Mouse (Mus musculus) heart, postnatal 25 days (tissue): ENCODE results near the gene Stxbp2. TPM values are rescaled to one million over a fixed set of nuclear protein-coding genes. Genes with fewer than 3 reads are reported as not detected.

Experiments
- DNase-seq: peaks from one replicate; pipeline ENCODE4 v3.0.0; 2022; ENCODE audit warnings: low spot score
- intact Hi-C: fragments of 180-260 bp; cut with DNase I; formaldehyde crosslinking; loops from one replicate; pipeline ENCODE4 v1.15.1; 2025
- total RNA-seq, 2 experiments: library from RNA; stranded (reverse); gene quantifications; 2 replicates each; pipeline ENCODE4 v1.2.3; 2021

Stxbp2 gene
- total RNA-seq, 2 experiments from 2014 or later = 4.5 to 4.8 TPM

DNA sequence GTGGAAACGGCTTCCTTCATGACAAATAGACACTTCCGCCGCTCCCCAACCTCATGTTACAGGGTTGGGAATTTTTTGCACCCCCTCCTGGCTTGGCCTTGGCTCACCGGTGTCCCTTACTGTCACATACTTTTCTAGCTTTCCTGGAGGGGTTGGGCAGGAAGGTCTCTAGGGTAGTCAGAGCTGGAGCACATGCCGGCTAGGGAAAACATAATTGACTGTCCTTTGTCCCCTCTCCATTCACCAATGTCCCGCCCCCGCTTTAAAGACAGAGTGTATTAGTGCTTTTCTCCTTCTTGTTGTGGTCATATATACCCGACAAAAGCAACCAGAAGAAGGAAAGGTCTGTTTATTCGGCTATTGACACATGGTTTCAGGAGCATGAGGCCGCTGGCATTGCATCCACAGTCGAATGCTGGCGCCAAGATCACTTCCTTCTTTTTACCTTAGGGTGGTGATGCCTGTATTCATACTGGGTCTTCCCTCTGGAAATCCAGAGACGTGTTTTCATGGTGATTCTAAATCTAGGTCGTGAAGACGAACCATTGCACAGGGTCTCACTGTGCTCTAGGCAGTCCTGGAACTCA, 46.3 kb downstream of the Stxbp2 start:
- intact Hi-C loops = no loop called here
- no peak for DNase-seq

DNA sequence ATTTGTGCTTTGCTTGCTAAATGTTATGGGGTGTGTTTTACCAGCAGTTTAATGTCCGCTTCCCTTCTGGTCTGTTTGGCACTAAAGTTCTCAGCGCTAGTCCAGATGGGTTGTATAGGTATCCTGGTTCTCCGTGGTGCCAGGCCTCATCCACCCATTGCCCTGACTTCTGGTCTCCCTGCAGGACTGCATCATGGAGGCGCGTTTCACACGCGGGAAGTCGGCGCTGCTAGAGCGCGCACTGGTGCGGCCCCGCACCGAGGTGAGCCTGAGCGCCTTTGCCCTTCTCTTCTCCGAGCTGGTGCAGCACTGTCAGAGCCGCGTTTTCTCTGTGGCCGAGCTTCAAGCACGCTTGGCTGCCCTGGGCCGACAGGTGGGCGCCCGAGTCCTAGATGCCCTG, 48.1 kb downstream of the Stxbp2 start:
- intact Hi-C loops = no loop called here
- no peak for DNase-seq

DNA sequence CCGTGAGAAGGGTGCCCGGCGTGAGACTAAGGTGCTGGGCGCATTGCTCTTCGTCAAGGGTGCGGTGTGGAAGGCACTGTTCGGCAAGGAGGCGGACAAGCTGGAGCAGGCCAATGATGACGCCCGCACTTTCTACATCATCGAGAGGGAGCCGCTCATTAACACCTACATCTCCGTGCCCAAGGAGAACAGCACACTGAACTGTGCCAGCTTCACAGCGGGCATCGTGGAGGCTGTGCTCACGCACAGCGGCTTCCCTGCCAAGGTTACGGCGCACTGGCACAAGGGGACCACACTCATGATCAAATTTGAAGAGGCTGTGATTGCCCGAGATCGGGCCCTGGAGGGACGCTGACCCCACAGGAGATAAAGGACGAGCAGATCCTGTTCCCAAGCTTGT, 48.5 kb downstream of the Stxbp2 start:
- intact Hi-C loops = no loop called here
- DNase-seq = no peak

DNA sequence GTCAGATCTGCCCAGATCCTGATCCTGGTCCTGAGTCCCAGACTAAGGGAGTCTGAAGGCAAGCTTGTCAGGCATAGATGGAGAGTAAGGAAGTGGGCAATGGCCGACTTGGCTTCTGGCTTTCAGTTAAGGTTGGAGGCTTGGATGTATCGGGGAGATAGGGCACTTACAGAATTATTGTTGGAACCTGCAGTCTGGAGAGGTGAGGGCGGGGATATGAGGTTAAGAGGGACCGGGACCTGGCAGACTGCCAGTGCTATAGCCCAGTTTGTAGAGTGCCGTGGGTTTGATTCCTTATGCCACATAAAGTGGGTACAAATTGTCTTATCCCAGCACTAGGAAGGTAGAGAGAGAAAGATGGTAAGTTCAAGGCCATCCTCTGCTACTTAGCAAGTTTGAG, 48.9 kb downstream of the Stxbp2 start:
- intact Hi-C loops = no loop called here
- no peak for DNase-seq

DNA sequence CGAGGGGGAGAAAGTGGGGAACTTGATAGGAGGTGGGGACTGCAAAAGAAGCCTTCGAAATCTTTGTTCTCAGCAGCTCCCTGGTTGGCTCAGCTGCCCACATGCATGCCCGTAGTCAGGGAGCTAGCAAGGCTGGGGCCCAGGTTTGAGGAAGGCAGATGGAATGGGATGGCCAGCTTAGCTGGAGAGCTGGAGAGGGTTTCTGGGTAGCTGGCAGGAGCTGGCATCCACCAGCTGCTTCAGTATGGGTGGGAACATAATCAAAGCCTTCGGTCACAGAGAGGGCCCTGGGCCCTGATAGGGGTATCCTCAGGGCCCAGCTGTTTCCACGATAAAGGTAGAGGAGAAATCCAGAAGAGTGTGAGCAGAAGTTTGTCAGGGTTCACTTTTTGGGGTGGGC, 51.7 kb downstream of the Stxbp2 start:
- intact Hi-C loops = no loop called here
- no peak for DNase-seq

DNA sequence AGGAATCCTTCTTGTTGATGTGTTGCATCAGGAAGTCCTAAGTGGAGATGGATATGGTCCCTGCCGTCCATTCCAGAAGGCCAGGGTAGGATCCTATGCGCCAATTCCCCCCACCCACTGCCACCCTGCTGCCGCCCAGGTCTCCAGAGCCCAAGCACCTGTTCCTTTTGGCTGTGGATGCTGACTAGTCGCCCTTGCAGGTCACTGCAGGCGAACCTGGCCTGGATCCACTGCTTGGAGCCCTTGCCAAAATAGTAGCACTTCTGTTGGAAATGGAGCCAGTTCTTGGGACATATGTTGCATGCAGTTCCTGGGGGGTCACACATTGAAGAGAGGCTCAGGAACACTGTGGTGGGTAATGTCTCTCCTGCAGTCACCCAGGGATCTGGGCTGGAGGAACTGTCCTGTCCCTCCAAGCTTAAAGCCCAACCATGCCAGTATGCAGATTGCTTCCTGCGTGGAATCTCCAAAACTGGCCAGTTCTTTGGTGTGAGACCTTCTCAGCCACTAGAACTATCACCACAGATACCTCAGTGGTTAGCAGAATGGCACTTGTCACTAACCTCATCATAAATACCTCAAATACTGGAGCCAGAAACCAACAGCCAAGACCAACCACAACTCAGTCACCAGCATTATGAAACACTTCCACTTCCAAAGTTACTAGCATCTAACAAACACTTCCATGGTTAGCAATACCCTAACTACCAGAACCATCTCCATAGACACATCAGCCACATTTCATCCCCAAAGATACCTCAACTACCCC, 52.8 kb downstream of the Stxbp2 start:
- DNase-seq = no peak
- intact Hi-C loops = no loop called here

DNA sequence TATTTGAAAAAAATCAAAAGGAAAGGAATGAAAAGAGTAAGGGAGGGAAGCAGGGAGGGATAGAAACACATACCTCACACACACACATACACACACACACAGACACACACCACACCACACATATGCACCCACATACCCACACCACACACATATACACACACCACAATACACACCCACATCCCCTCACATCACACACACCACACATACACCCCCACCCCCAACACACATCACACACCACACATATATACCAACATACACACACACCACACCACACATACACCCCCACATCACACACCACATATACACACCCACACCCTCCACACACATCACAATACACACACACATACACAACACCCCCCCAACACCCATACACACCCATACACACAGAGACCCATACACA, 53.8 kb downstream of the Stxbp2 start:
- intact Hi-C loops = no loop called here
- DNase-seq = no peak

DNA sequence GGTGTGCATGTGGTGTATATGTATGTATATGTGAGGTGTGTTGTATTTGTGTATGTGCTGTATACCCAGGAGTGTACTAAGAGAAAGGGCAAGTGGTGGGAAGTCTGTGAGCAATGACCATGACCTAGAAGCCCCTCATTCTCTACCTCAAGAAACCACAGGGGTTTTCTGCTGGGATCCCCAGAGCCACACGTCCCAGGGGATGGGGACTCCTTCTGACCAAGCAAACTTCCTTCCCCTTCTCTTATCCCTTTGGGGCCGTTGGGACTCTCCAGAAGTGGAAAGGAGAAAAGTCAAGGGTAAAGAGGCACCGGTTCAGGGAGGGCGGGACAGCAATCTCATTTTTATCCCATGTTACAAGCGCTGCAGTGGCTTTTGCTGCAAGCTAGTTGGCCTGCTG, 54.7 kb downstream of the Stxbp2 start:
- intact Hi-C loops = no loop called here
- no peak for DNase-seq

DNA sequence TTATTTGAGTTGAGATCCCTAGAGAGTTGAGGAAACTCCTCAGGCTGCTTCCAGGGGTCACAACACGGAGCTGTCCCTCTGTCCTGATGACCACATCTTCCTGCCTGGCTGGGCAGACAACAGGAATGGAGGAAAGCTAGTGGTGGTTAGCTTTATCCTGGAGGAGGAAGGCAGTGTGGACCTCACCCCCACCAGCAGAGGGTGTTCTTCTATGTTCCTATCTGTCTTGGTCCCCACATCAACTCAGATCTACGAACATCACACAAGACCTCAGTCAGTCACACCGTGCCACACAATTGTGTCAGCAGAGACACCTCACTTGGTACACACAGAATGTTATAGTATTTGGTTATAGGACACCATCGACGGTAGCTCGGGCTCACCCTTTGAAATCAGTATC, 56.8 kb downstream of the Stxbp2 start:
- DNase-seq = no peak
- intact Hi-C loops = no loop called here

DNA sequence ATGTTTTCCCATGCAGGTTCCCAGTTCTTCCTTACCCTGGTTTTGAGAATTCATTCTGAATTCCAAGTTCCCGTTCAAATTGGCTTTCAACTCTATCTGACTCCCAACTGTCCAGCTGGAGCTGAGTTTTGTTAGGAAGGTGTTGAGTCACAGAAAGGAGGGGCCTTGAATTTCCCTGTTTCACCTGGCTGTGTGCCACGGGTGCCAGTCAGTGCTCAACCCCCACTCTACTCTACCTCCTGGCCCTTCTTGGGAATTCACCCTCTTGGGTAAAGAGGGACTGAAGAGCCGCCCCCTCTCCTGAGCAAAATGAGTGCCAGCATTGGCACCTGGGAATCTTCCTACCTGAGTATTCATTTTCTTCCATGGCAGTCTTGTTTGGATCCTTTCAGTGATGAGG, 60.0 kb downstream of the Stxbp2 start:
- intact Hi-C loops = no loop called here
- DNase-seq = no peak

Other genes starting within 250 kb of the Stxbp2 start
- 10 to 100 TPM; 20.0 to 20.3 TPM for gene Arhgef18, start 237.9 kb upstream of the Stxbp2 start, total RNA-seq
- gene Pex11g, start 163.3 kb upstream of the Stxbp2 start, total RNA-seq = 1 to 10 TPM; 3.2 to 3.4 TPM
- gene Tex45, start 160.1 kb upstream of the Stxbp2 start, total RNA-seq = not detected
- 10 to 100 TPM; 27.2 to 28.6 TPM for gene Zfp358, start 137.8 kb upstream of the Stxbp2 start, total RNA-seq
- gene Mcoln1, start 130.5 kb upstream of the Stxbp2 start, total RNA-seq = 10 to 100 TPM; 18.5 to 22.0 TPM
- 10 to 100 TPM; 10.6 to 11.9 TPM for gene Pnpla6, start 115.6 kb upstream of the Stxbp2 start, total RNA-seq
- under 1 TPM in 1 of 2 experiments, not detected in 1; 0.25 TPM for gene C330021F23Rik, start 63.0 kb upstream of the Stxbp2 start, total RNA-seq
- under 1 TPM; 0.47 to 0.67 TPM for gene Camsap3, start 43.7 kb upstream of the Stxbp2 start, total RNA-seq
- 10 to 100 TPM; 14.5 to 14.9 TPM for gene Xab2, start 9.6 kb upstream of the Stxbp2 start, total RNA-seq
- gene Pet100, start 9.4 kb upstream of the Stxbp2 start, total RNA-seq = 10 to 100 TPM; 70.6 to 80.3 TPM
- gene Pcp2, start 5.4 kb upstream of the Stxbp2 start, total RNA-seq = not detected
- gene Retn, start 24.8 kb downstream of the Stxbp2 start, total RNA-seq = 1 to 10 TPM in 1 of 2 experiments, under 1 TPM in 1; 0.70 to 3.7 TPM
- under 1 TPM; 0.22 to 0.34 TPM for gene Mcemp1, start 34.8 kb downstream of the Stxbp2 start, total RNA-seq
- gene Fcor, start 41.4 kb downstream of the Stxbp2 start, total RNA-seq = 1 to 10 TPM in 1 of 2 experiments, not detected in 1; 2.2 TPM
- 10 to 100 TPM; 19.1 to 19.3 TPM for gene Trappc5, start 45.3 kb downstream of the Stxbp2 start, total RNA-seq
- gene Fcer2a, start 63.2 kb downstream of the Stxbp2 start, total RNA-seq = under 1 TPM; 0.29 to 0.59 TPM
- gene Clec4g, start 89.7 kb downstream of the Stxbp2 start, total RNA-seq = under 1 TPM; 0.65 to 0.67 TPM
- gene Cd209a, start 118.0 kb downstream of the Stxbp2 start, total RNA-seq = under 1 TPM; 0.22 to 0.42 TPM
- gene Cd209e, start 223.4 kb downstream of the Stxbp2 start, total RNA-seq = not detected
- gene Cd209d, start 247.6 kb downstream of the Stxbp2 start, total RNA-seq = not detected